Mouse (Mus musculus): ENCODE measurements around the gene Gm20458.

DNA sequence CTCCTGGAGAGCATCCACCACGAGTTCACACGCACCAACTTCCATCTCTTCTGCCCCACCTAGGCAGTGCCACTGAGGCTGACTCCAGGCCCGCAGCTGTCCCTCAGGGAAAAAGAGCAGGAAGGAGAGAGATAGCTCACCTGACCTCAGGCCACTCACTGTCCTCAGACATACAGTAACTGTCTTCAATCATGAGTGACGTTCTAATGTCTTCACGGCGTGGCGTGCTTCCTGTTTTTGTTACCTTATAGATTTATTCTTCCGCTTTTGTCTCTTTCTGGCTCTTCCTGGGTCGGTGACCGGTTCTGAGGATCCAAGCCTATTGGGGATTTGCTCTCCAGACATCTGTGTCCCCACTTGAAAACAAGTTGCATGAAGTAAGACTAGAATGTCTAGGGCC lies 46.2 kb upstream of the Gm20458 start:
- TF ChIP-seq POLR2A (IDR thresholded peaks at IDR 0.05; ENCODE audit: insufficient read depth, low read depth, low read length): no peak
- no peak for TF ChIP-seq CTCF (IDR thresholded peaks at IDR 0.05)

All from heart, adult 2 months (tissue).